Comparison of ENCODE assay signal across 8 mouse cellular contexts in genomic region chr2:153995770-153996169, GRCm38 (mm10). TPM values are rescaled to one million over a fixed set of nuclear protein-coding genes. Genes with fewer than 3 reads are reported as not detected.
DNase-seq lines count a peak whose midpoint lies in the region; ATAC-seq and TF ChIP-seq lines count a peak whose summit lies in the region.

No protein-coding gene starts in this region.

- TF ChIP-seq POLR2A in limb, embryonic 14.5 days (IDR thresholded peaks at IDR 0.05; ENCODE audit: borderline replicate concordance, extremely low read depth, insufficient read depth, insufficient read length), result no peak

- H3K27me3 ChIP-seq in hindbrain, embryonic 11.5 days (ENCODE audit: control insufficient read depth, insufficient read depth, low read length), result no peaks in the 10 kb centered on the region
- H3K27me3 ChIP-seq in hindbrain, embryonic 16.5 days (replicated peaks; ENCODE audit: control insufficient read depth, insufficient read depth, low read length), result no peaks in the 10 kb centered on the region
- H3K27me3 ChIP-seq in kidney, embryonic 16.5 days (ENCODE audit: insufficient read depth, low read length), result no peaks in the 10 kb centered on the region
- no peaks in the 10 kb centered on the region for H3K27me3 ChIP-seq in limb, embryonic 14.5 days (ENCODE audit: control insufficient read depth, insufficient read depth, low read length)
- no peaks in the 10 kb centered on the region for H3K27me3 ChIP-seq in neural tube, embryonic 12.5 days (replicated peaks)

- no peaks in the 10 kb centered on the region for H3K4me1 ChIP-seq in hindbrain, embryonic 11.5 days (replicated peaks; ENCODE audit: control insufficient read depth, insufficient read depth, low read length)
- H3K4me1 ChIP-seq in hindbrain, embryonic 16.5 days (ENCODE audit: control insufficient read depth, insufficient read depth, low read depth, low read length), result no peaks in the 10 kb centered on the region
- H3K4me1 ChIP-seq in kidney, embryonic 16.5 days (ENCODE audit: insufficient read depth, low read length), result no peaks in the 10 kb centered on the region
- no peaks in the 10 kb centered on the region for H3K4me1 ChIP-seq in limb, embryonic 14.5 days (ENCODE audit: control insufficient read depth, insufficient read depth, low read length)
- H3K4me1 ChIP-seq in neural tube, embryonic 12.5 days, result no peaks in the 10 kb centered on the region

- H3K4me3 ChIP-seq in hindbrain, embryonic 11.5 days (ENCODE audit: low read depth, low read length), result no peak overlapping the region
- H3K4me3 ChIP-seq in hindbrain, embryonic 16.5 days (ENCODE audit: low read length), result no peak overlapping the region
- H3K4me3 ChIP-seq in kidney, embryonic 16.5 days (ENCODE audit: low read length), result no peak overlapping the region
- H3K4me3 ChIP-seq in limb, embryonic 14.5 days (replicated peaks; ENCODE audit: low read length), result no peak overlapping the region
- H3K4me3 ChIP-seq in neural tube, embryonic 12.5 days, result no peak overlapping the region

- H3K36me3 ChIP-seq in hindbrain, embryonic 11.5 days (ENCODE audit: control insufficient read depth, insufficient read depth, low read length), result no peaks in the 10 kb centered on the region
- no peaks in the 10 kb centered on the region for H3K36me3 ChIP-seq in hindbrain, embryonic 16.5 days (ENCODE audit: control insufficient read depth, insufficient read depth, low read length)
- no peaks in the 10 kb centered on the region for H3K36me3 ChIP-seq in kidney, embryonic 16.5 days (ENCODE audit: insufficient read depth, low read length)
- no peaks in the 10 kb centered on the region for H3K36me3 ChIP-seq in limb, embryonic 14.5 days (ENCODE audit: control insufficient read depth, insufficient read depth, low read length)
- no peaks in the 10 kb centered on the region for H3K36me3 ChIP-seq in neural tube, embryonic 12.5 days

- WGBS in hindbrain, embryonic 11.5 days, result 4% methylated on average over 7 of the region's 7 CpGs
- 4% methylated on average over 7 of the region's 7 CpGs for WGBS in hindbrain, embryonic 16.5 days
- WGBS in kidney, embryonic 16.5 days, result 2% methylated on average over 7 of the region's 7 CpGs
- 6% methylated on average over 7 of the region's 7 CpGs for WGBS in limb, embryonic 14.5 days
- 6% methylated on average over 7 of the region's 7 CpGs for WGBS in neural tube, embryonic 12.5 days

- H3K27ac ChIP-seq in hindbrain, embryonic 11.5 days (ENCODE audit: low read depth, low read length), result no peak overlapping the region
- no peak overlapping the region for H3K27ac ChIP-seq in hindbrain, embryonic 16.5 days (ENCODE audit: low read depth, low read length)
- no peak overlapping the region for H3K27ac ChIP-seq in kidney, embryonic 16.5 days (ENCODE audit: low read length)
- no peak overlapping the region for H3K27ac ChIP-seq in limb, embryonic 14.5 days (replicated peaks; ENCODE audit: low read depth, low read length)
- no peak overlapping the region for H3K27ac ChIP-seq in neural tube, embryonic 12.5 days

- peak; percentile 59; the same call in 1 of the 2 replicates for ATAC-seq in hindbrain, embryonic 11.5 days (ENCODE audit: low FRiP score)
- no peak for ATAC-seq in hindbrain, embryonic 16.5 days
- peak; percentile 70 for ATAC-seq in kidney, embryonic 16.5 days (ENCODE audit: low FRiP score, low TSS enrichment)
- ATAC-seq in limb, embryonic 14.5 days (ENCODE audit: low FRiP score, low read depth), result no peak
- peak; percentile 44; the same call in 1 of the 2 replicates for ATAC-seq in neural tube, embryonic 12.5 days (ENCODE audit: low FRiP score, low read depth)

- H3K9ac ChIP-seq in hindbrain, embryonic 11.5 days (ENCODE audit: low read depth, low read length), result no peak overlapping the region
- no peak overlapping the region for H3K9ac ChIP-seq in hindbrain, embryonic 16.5 days (ENCODE audit: low read depth, low read length)
- H3K9ac ChIP-seq in kidney, embryonic 16.5 days (replicated peaks; ENCODE audit: low read length), result no peak overlapping the region
- H3K9ac ChIP-seq in limb, embryonic 14.5 days (ENCODE audit: low read depth, low read length, severe bottlenecking), result no peak overlapping the region
- no peak overlapping the region for H3K9ac ChIP-seq in neural tube, embryonic 12.5 days

- no peaks in the 10 kb centered on the region for H3K9me3 ChIP-seq in hindbrain, embryonic 11.5 days (ENCODE audit: control insufficient read depth, low read length)
- H3K9me3 ChIP-seq in hindbrain, embryonic 16.5 days (ENCODE audit: control insufficient read depth, low read length), result no peaks in the 10 kb centered on the region
- no peaks in the 10 kb centered on the region for H3K9me3 ChIP-seq in kidney, embryonic 16.5 days (ENCODE audit: low read length)
- H3K9me3 ChIP-seq in limb, embryonic 14.5 days (ENCODE audit: control insufficient read depth, low read length), result no peaks in the 10 kb centered on the region
- H3K9me3 ChIP-seq in neural tube, embryonic 12.5 days, result no peaks in the 10 kb centered on the region

- no peak overlapping the region for H3K4me2 ChIP-seq in hindbrain, embryonic 11.5 days (replicated peaks; ENCODE audit: low read depth, low read length)
- no peak overlapping the region for H3K4me2 ChIP-seq in hindbrain, embryonic 16.5 days (ENCODE audit: low read length)
- no peak overlapping the region for H3K4me2 ChIP-seq in kidney, embryonic 16.5 days (replicated peaks; ENCODE audit: low read depth, low read length)
- no peak overlapping the region for H3K4me2 ChIP-seq in limb, embryonic 14.5 days (replicated peaks; ENCODE audit: low read depth, low read length, severe bottlenecking)
- no peak overlapping the region for H3K4me2 ChIP-seq in neural tube, embryonic 12.5 days (replicated peaks)

- DNase-seq in hindbrain, embryonic 11.5 days (ENCODE audit: low spot score), result peak; percentile 88
- DNase-seq in cerebellum, postnatal 10 days, result peak; percentile 92 to 96
- DNase-seq in gastrocnemius, postnatal 25 days, result peak; percentile 13
- DNase-seq in limb, embryonic 14.5 days (ENCODE audit: low spot score), result peak; percentile 89
- peak; percentile 91 for DNase-seq in testis, postnatal 10 days (ENCODE audit: low spot score)

RNA-seq across cellular contexts. Expression of gene Bpifa2, which starts 12.3 kb away (rescaled TPM):
- not detected in 2 replicates for polyA plus RNA-seq in hindbrain, embryonic 11.5 days (2014; fragmentation: Nextera tagmentation; extraction: Ambion mirVana)
- not detected in 2 replicates for polyA plus RNA-seq in hindbrain, embryonic 16.5 days (2015; fragmentation: Nextera tagmentation; extraction: Ambion mirVana)
- not detected for total RNA-seq in gastrocnemius, postnatal 25 days (2021)
- polyA plus RNA-seq in kidney, embryonic 16.5 days (2015; fragmentation: Nextera tagmentation; extraction: Ambion mirVana), result not detected in 2 replicates
- polyA plus RNA-seq in limb, embryonic 14.5 days (2012; rRNA removed), result not detected in 2 replicates
- not detected in 2 replicates for polyA plus RNA-seq in limb, embryonic 14.5 days (2014; fragmentation: Nextera tagmentation; extraction: Ambion mirVana)
- not detected in 2 replicates for polyA plus RNA-seq in neural tube, embryonic 12.5 days (2016; fragmentation: Nextera tagmentation; extraction: Ambion mirVana)

RNA-seq across cellular contexts. Expression of gene Bpifa6, which starts 21.0 kb away (rescaled TPM):
- not detected in 2 replicates for polyA plus RNA-seq in hindbrain, embryonic 11.5 days (2014; fragmentation: Nextera tagmentation; extraction: Ambion mirVana)
- not detected in 2 replicates for polyA plus RNA-seq in hindbrain, embryonic 16.5 days (2015; fragmentation: Nextera tagmentation; extraction: Ambion mirVana)
- total RNA-seq in gastrocnemius, postnatal 25 days (2021), result not detected
- polyA plus RNA-seq in kidney, embryonic 16.5 days (2015; fragmentation: Nextera tagmentation; extraction: Ambion mirVana), result not detected in 2 replicates
- not detected in 2 replicates for polyA plus RNA-seq in limb, embryonic 14.5 days (2012; rRNA removed)
- polyA plus RNA-seq in limb, embryonic 14.5 days (2014; fragmentation: Nextera tagmentation; extraction: Ambion mirVana), result not detected in 2 replicates
- polyA plus RNA-seq in neural tube, embryonic 12.5 days (2016; fragmentation: Nextera tagmentation; extraction: Ambion mirVana), result not detected in 2 replicates

RNA-seq across cellular contexts. Expression of gene Bpifb4, which starts 57.8 kb away (rescaled TPM):
- not detected in 2 replicates for polyA plus RNA-seq in hindbrain, embryonic 11.5 days (2014; fragmentation: Nextera tagmentation; extraction: Ambion mirVana)
- polyA plus RNA-seq in hindbrain, embryonic 16.5 days (2015; fragmentation: Nextera tagmentation; extraction: Ambion mirVana), result not detected in 2 replicates
- total RNA-seq in gastrocnemius, postnatal 25 days (2021), result not detected
- polyA plus RNA-seq in kidney, embryonic 16.5 days (2015; fragmentation: Nextera tagmentation; extraction: Ambion mirVana), result not detected in 2 replicates
- polyA plus RNA-seq in limb, embryonic 14.5 days (2012; rRNA removed), result not detected in 2 replicates
- not detected in 2 replicates for polyA plus RNA-seq in limb, embryonic 14.5 days (2014; fragmentation: Nextera tagmentation; extraction: Ambion mirVana)
- not detected in 2 replicates for polyA plus RNA-seq in neural tube, embryonic 12.5 days (2016; fragmentation: Nextera tagmentation; extraction: Ambion mirVana)

Comparison
In these comparisons a context has a peak if more than half of its experiments do, and no peak if none do; other contexts are left out.
1. ATAC-seq: peak in hindbrain, embryonic 11.5 days (single experiment), kidney, embryonic 16.5 days (single experiment) and neural tube, embryonic 12.5 days (single experiment); none in hindbrain, embryonic 16.5 days (single experiment) and limb, embryonic 14.5 days (single experiment).
2. DNase-seq: peak in every context shown above with its lines; median percentile 94 in cerebellum, postnatal 10 days; 91 in testis, postnatal 10 days; 89 in limb, embryonic 14.5 days; 88 in hindbrain, embryonic 11.5 days; 13 in gastrocnemius, postnatal 25 days.